Mouse (Mus musculus) midbrain, embryonic 12.5 days (tissue): ENCODE results near the gene Hfe2. TPM values are rescaled to one million over a fixed set of nuclear protein-coding genes. Genes with fewer than 3 reads are reported as not detected.

Experiments used
- ATAC-seq: fragments of 200-750 bp; cut with Nextera tagmentation; 2 replicates; pipeline ENCODE4 v1.8.0; 2017; ENCODE audit warnings: low read depth, moderate TSS enrichment, moderate library complexity; ENCODE audit not compliant: low FRiP score
- H3K27ac ChIP-seq: fragments of 300-500 bp; sonication (generic); replicated peaks from 2 replicates; pipeline ENCODE4 v1.5.1; 2016; ENCODE audit warnings: mild to moderate bottlenecking
- H3K27me3 ChIP-seq: fragments of 300-500 bp; sonication (generic); 2 replicates; pipeline ENCODE4 v1.6.1; 2016; ENCODE audit warnings: mild to moderate bottlenecking
- H3K36me3 ChIP-seq: fragments of 300-500 bp; sonication (generic); 2 replicates; pipeline ENCODE4 v1.6.1; 2016
- H3K4me1 ChIP-seq: fragments of 300-500 bp; sonication (generic); 2 replicates; pipeline ENCODE4 v1.6.1; 2016
- H3K4me2 ChIP-seq: fragments of 300-500 bp; sonication (generic); replicated peaks from 2 replicates; pipeline ENCODE4 v1.6.1; 2016; ENCODE audit warnings: mild to moderate bottlenecking, moderate library complexity
- H3K4me3 ChIP-seq: fragments of 300-500 bp; sonication (generic); 2 replicates; pipeline ENCODE4 v1.5.1; 2016; ENCODE audit warnings: mild to moderate bottlenecking
- H3K9ac ChIP-seq: fragments of 300-500 bp; sonication (generic); replicated peaks from 2 replicates; pipeline ENCODE4 v1.6.1; 2016; ENCODE audit warnings: mild to moderate bottlenecking, moderate library complexity
- H3K9me3 ChIP-seq: fragments of 300-500 bp; sonication (generic); 2 replicates; pipeline ENCODE4 v1.6.1; 2016; ENCODE audit warnings: mild to moderate bottlenecking
- WGBS: fragments of 180-500 bp; shearing (Covaris S2); methylation state at CpG from one replicate; pipeline ENCODE4 v1.1.7; 2016; 5-methylcytosine and 5-hydroxymethylcytosine counted together
- polyA plus RNA-seq: library from polyadenylated mRNA; unstranded; fragments of >200 nt; fragmentation: Nextera tagmentation; extraction: Ambion mirVana; gene quantifications from 2 replicates; pipeline ENCODE4 v1.2.1, GENCODE M21; 2016

Gene Hfe2
- polyA plus RNA-seq, 1 experiment from 2014 or later, result 0.89 TPM

GRCm38 (mm10) chr3:96540740-96541139, 15.8 kb downstream of the Hfe2 start:
- Histone ChIP-seq H3K27me3 (peaks cover 18% of the 10 kb centered on the region), H3K9ac (no peak overlapping the region), H3K4me1 (0 out of 2 replicates have a peak, but pooled peaks cover 4% of the 10 kb centered on the region), H3K27ac (no peak overlapping the region), H3K4me3 (no peak overlapping the region), H3K4me2 (no peak overlapping the region), H3K9me3 (no peaks in the 10 kb centered on the region), H3K36me3 (no peaks in the 10 kb centered on the region)
- WGBS, result 27% methylated on average over 6 of the region's 6 CpGs
- ATAC-seq, result no peak

GRCm38 (mm10) chr3:96541328-96542078, 16.5 kb downstream of the Hfe2 start:
- no peak for ATAC-seq
- 23% methylated on average over 14 of the region's 14 CpGs for WGBS
- Histone ChIP-seq H3K27ac (no peak overlapping the region), H3K9ac (no peak overlapping the region), H3K9me3 (no peaks in the 10 kb centered on the region), H3K27me3 (peaks cover 23% of the 10 kb centered on the region), H3K4me1 (0 out of 2 replicates have a peak, but pooled peaks cover 4% of the 10 kb centered on the region), H3K4me2 (no peak overlapping the region), H3K4me3 (no peak overlapping the region), H3K36me3 (no peaks in the 10 kb centered on the region)

GRCm38 (mm10) chr3:96542554-96542953, 17.6 kb downstream of the Hfe2 start:
- 82% methylated on average over 8 of the region's 8 CpGs for WGBS
- Histone ChIP-seq H3K27me3 (peaks cover 23% of the 10 kb centered on the region), H3K4me1 (peaks cover 5% of the 10 kb centered on the region), H3K36me3 (no peaks in the 10 kb centered on the region), H3K9me3 (no peaks in the 10 kb centered on the region), H3K27ac (no peak overlapping the region), H3K4me2 (no peak overlapping the region), H3K4me3 (no peak overlapping the region), H3K9ac (no peak overlapping the region)
- ATAC-seq, result no peak

GRCm38 (mm10) chr3:96543345-96543744, 18.4 kb downstream of the Hfe2 start:
- no peak for ATAC-seq
- no peaks in the 10 kb centered on the region for H3K9me3 ChIP-seq
- H3K27me3 ChIP-seq, result peaks cover 23% of the 10 kb centered on the region
- H3K9ac ChIP-seq, result no peak overlapping the region
- 86% methylated on average over 11 of the region's 11 CpGs for WGBS
- H3K4me2 ChIP-seq, result no peak overlapping the region
- no peak overlapping the region for H3K4me3 ChIP-seq
- H3K4me1 ChIP-seq, result peaks cover 7% of the 10 kb centered on the region
- H3K27ac ChIP-seq, result no peak overlapping the region
- no peaks in the 10 kb centered on the region for H3K36me3 ChIP-seq

- Histone ChIP-seq H3K9ac (no peak overlapping the region), H3K27me3 (peaks cover 24% of the 10 kb centered on the region), H3K4me1 (peaks cover 7% of the 10 kb centered on the region), H3K4me2 (no peak overlapping the region), H3K9me3 (no peaks in the 10 kb centered on the region), H3K36me3 (no peaks in the 10 kb centered on the region), H3K27ac (no peak overlapping the region), H3K4me3 (no peak overlapping the region)
- WGBS, result 66% methylated on average over 1 of the region's 1 CpGs
- ATAC-seq, result no peak
Measured at GRCm38 (mm10) chr3:96545565-96545964, 20.6 kb downstream of the Hfe2 start.

GRCm38 (mm10) chr3:96546880-96547279, 21.9 kb downstream of the Hfe2 start:
- Histone ChIP-seq H3K9ac (no peak overlapping the region), H3K4me2 (0 out of 2 replicates have a peak overlapping the region, but pooled peaks have one; percentile 6), H3K4me1 (peaks cover 8% of the 10 kb centered on the region), H3K4me3 (no peak overlapping the region), H3K9me3 (no peaks in the 10 kb centered on the region), H3K36me3 (no peaks in the 10 kb centered on the region), H3K27me3 (peaks cover 23% of the 10 kb centered on the region), H3K27ac (no peak overlapping the region)
- ATAC-seq, result no peak
- WGBS, result 49% methylated on average over 4 of the region's 4 CpGs

GRCm38 (mm10) chr3:96547389-96547960, 22.5 kb downstream of the Hfe2 start:
- Histone ChIP-seq H3K4me3 (no peak overlapping the region), H3K27me3 (peaks cover 17% of the 10 kb centered on the region), H3K27ac (no peak overlapping the region), H3K9me3 (no peaks in the 10 kb centered on the region), H3K4me2 (peak overlapping the region; percentile 35; the same call in 1 of the 2 replicates), H3K36me3 (no peaks in the 10 kb centered on the region), H3K9ac (no peak overlapping the region), H3K4me1 (peaks cover 8% of the 10 kb centered on the region)
- WGBS, result 8% methylated on average over 14 of the region's 14 CpGs
- no peak for ATAC-seq

GRCm38 (mm10) chr3:96548824-96549223, 23.9 kb downstream of the Hfe2 start:
- no peaks in the 10 kb centered on the region for H3K9me3 ChIP-seq
- no peak for ATAC-seq
- H3K36me3 ChIP-seq, result no peaks in the 10 kb centered on the region
- 81% methylated on average over 7 of the region's 7 CpGs for WGBS
- no peak overlapping the region for H3K4me3 ChIP-seq
- no peak overlapping the region for H3K27ac ChIP-seq
- no peak overlapping the region for H3K9ac ChIP-seq
- peaks cover 11% of the 10 kb centered on the region; the same call in 1 of the 2 replicates for H3K27me3 ChIP-seq
- peaks cover 8% of the 10 kb centered on the region for H3K4me1 ChIP-seq
- H3K4me2 ChIP-seq, result no peak overlapping the region

GRCm38 (mm10) chr3:96549346-96549745, 24.4 kb downstream of the Hfe2 start:
- Histone ChIP-seq H3K9me3 (no peaks in the 10 kb centered on the region), H3K4me3 (no peak overlapping the region), H3K4me2 (no peak overlapping the region), H3K36me3 (no peaks in the 10 kb centered on the region), H3K27ac (no peak overlapping the region), H3K4me1 (peaks cover 8% of the 10 kb centered on the region), H3K9ac (no peak overlapping the region), H3K27me3 (peaks cover 11% of the 10 kb centered on the region; the same call in 1 of the 2 replicates)
- no peak for ATAC-seq
- 83% methylated on average over 5 of the region's 5 CpGs for WGBS

GRCm38 (mm10) chr3:96551203-96551602, 26.2 kb downstream of the Hfe2 start:
- H3K36me3 ChIP-seq, result no peaks in the 10 kb centered on the region
- H3K27ac ChIP-seq, result no peak overlapping the region
- H3K9ac ChIP-seq, result no peak overlapping the region
- no peak overlapping the region for H3K4me3 ChIP-seq
- H3K27me3 ChIP-seq, result peaks cover 8% of the 10 kb centered on the region; the same call in 1 of the 2 replicates
- no peak for ATAC-seq
- H3K9me3 ChIP-seq, result no peaks in the 10 kb centered on the region
- no peak overlapping the region for H3K4me2 ChIP-seq
- H3K4me1 ChIP-seq, result peaks cover 18% of the 10 kb centered on the region
- WGBS, result 22% methylated on average over 8 of the region's 8 CpGs

- H3K9me3 ChIP-seq, result no peaks in the 10 kb centered on the region
- no peaks in the 10 kb centered on the region for H3K36me3 ChIP-seq
- H3K27ac ChIP-seq, result no peak overlapping the region
- no peak overlapping the region for H3K9ac ChIP-seq
- peaks cover 24% of the 10 kb centered on the region for H3K4me1 ChIP-seq
- H3K27me3 ChIP-seq, result peaks cover 5% of the 10 kb centered on the region; the same call in 1 of the 2 replicates
- H3K4me2 ChIP-seq, result no peak overlapping the region
- no peak for ATAC-seq
- no peak overlapping the region for H3K4me3 ChIP-seq
- WGBS, result 81% methylated on average over 7 of the region's 7 CpGs
Measured at GRCm38 (mm10) chr3:96551890-96552289, 26.9 kb downstream of the Hfe2 start.

GRCm38 (mm10) chr3:96553601-96554000, 28.6 kb downstream of the Hfe2 start:
- WGBS, result 84% methylated on average over 6 of the region's 6 CpGs
- Histone ChIP-seq H3K4me1 (peaks cover 27% of the 10 kb centered on the region), H3K4me3 (no peak overlapping the region), H3K4me2 (no peak overlapping the region), H3K27me3 (peaks cover 5% of the 10 kb centered on the region; the same call in 1 of the 2 replicates), H3K27ac (no peak overlapping the region), H3K36me3 (no peaks in the 10 kb centered on the region), H3K9me3 (no peaks in the 10 kb centered on the region), H3K9ac (no peak overlapping the region)
- ATAC-seq, result no peak
